Mouse (Mus musculus) megakaryocyte progenitor cell, adult 5-6 weeks (primary cell): ENCODE data around the gene Srpx. TPM values are rescaled to one million over a fixed set of nuclear protein-coding genes. Genes with fewer than 3 reads are reported as not detected.
A peak's percentile ranks its signal among the peaks of the same experiment; 100 is the strongest.

ENCODE experiments used
- ATAC-seq: replicated peaks from 2 replicates; pipeline ENCODE4 v1.8.0; 2016; ENCODE audit warnings: mild to moderate bottlenecking, moderate TSS enrichment, inconsistent platforms; ENCODE audit not compliant: poor library complexity
- total RNA-seq, 2 experiments: library from RNA; stranded (forward) in 1 of 2; stranded (reverse) in 1 of 2; fragments of 157-497, 149-512 nt in 1 of 2; fragments of 200-1000 nt in 1 of 2; gene quantifications; 2 replicates each; pipeline versions ENCODE4 v1.2.3 to v1.2.4; 2015 to 2017

Srpx gene
- total RNA-seq (2015) (not detected in 2 replicates), total RNA-seq (2017) (not detected in 2 replicates)

DNA sequence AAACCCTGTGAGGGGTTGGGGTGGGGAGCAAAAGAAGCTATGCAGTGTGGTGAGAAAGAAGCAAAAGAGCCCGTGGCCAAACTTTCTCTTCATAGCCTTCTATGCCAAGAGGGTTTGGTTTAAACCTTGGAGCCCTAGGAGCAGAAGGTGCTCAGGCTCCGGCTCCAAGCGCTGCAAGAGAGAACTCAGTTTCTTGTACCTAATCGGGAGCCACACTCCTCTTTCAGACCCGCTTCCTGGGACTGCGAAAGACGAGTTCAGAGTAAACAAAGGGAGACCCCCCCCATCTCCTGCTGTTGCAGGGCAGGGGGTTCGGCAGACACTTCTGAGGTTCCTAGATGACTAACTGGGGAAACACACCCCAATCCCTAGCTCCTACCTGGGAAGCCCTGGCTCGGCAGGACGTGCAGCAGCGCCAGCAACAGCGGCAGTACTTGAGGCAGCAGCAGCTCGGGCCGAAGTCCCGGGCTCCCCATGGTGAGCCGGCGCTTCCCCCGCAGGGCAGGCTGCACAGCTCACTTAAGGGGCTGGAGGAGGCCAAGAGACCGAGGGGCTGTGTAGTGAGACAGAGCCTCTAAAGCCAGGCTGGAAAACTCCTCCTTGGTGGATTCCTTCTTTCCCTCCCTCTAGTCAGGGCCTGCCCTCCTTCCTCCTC is at the start of gene Srpx:
Gene Srpx, minus strand, starts transcription at position 645 of the 655 bp plus-strand sequence.
- no peak for ATAC-seq

DNA sequence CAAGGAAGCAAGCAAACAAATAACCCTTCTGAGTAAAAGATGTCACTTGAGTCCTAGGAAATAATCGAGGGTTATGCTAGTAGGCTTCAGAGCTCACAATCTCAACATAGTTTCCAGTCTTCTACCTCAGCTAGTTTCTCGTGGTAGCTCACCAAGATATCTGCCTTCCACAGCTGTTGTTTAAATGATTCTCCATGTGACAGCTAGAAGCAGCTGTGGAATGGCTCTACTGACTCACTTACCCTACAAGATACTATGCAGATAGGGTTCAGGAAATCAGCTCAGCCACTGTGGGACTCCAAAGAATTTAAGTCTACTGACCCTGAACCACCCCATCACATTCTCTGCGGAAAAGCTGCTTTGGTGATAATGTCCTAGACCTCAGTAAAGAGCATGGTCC is 34.9 kb upstream of the Srpx start:
- ATAC-seq, result no peak

DNA sequence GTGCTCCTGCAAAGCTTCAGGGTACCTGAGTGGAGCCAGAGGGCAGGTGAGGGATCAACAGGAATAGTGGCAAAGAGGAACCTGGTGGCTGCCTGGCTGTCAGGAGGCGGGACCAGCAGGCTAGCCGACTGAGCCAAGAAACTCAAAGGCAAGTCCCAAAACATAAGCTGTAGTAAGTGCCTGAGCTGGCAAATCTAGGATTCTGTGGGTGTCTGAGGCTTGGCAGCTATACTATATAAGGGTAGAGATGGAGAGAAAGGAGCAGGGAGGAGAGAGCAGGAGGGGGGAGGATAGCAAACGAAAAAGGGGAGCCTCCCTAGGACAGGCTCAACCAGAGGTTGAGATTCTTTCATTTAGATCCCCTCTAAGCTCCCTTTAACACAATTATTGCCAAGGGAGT is 1.7 kb downstream of the Srpx start:
- no peak for ATAC-seq

DNA sequence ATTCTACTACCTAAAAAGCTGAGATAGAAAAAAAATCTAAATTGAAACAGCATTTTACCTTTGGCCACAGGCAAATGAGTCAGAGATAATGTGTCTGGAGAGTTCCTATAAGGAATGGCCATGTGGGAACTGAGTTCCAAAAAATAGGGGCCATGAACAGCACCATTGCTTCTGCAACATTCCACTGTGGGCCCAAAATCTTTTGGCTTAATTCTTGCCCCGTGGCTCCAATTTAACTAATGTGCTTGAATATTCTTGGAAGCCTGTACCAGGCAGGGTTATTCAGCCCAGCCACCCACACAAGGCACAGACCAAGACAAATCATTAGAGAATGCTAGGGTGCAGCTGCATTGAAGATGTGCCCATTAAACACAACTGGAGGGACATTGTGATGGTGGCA is 6.8 kb downstream of the Srpx start:
- ATAC-seq, result no peak

DNA sequence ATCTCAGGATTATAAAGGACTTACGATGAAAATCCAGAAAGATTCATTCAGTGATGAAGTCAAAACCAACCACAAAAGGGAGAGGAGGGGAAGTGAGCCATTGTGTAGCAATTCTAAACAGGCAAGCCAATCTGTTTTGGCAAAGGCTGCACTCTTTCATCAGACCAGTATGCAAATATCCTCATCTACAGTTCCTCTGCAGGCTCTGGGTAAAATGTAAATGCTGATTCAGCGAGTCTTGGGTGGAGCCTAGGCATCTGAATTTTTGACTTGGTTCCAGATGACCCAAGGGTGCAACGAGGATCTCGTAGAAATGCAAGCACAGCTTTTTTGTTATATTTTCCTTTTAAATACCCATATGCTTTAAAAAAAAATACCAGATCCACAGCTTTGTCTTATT is 9.0 kb downstream of the Srpx start:
- peak; percentile 75 for ATAC-seq

DNA sequence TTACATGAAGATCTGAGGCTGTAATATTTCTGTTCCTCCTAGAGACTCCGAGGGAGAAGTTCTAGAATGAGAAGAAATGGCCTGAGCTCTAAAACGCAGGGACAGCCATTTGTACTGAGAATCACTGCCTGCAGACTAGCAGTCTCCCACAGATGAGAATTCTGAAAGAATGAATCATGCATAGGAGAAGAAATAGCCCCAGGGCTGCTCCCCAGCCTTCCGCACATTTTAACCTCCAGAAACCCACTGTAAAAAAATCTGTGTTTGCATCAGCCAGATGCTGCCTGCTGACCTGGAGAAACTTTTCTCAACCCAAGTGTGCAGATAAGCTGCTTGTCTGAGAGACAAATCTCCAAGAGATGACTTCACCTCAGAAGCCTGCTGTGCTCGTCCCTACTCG is 12.0 kb downstream of the Srpx start:
- ATAC-seq, result no peak

DNA sequence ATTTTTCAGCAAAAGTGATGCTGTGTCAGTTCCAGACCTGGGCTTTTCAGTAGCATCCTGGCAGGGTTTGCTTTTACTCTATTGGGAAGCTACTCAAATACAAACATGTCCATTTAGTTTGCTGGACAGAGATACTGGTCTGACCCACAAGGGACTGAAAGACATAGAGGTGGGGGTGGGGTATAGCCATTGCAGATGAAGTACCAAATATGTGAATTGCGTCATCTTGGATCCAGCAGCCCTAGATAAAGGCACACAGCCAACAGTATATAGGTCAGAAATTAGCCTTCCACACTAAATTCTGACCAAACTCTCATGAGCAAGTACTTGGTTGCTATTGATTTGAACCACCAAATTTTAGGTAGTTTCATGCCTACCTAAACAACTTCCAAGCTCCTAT is 14.8 kb downstream of the Srpx start:
- ATAC-seq, result no peak

DNA sequence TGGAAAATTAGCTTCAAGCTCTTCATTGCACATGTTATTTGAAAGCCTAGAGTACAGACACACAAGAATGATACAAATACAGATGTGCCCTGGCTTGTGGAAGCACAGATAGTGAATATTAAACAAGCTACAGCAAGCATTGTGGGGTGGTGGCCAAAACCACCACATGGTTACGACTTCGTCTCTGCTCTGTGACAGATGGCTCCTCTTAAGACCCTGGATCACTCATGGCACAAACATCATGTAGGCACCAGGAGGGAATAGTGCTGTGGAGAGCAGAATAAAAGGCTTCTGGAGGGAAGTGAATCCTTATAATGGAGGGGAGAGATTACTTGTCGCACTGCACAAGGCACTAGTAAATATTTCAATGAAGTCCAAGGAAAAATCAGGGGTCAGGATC is 21.7 kb downstream of the Srpx start:
- ATAC-seq, result no peak

DNA sequence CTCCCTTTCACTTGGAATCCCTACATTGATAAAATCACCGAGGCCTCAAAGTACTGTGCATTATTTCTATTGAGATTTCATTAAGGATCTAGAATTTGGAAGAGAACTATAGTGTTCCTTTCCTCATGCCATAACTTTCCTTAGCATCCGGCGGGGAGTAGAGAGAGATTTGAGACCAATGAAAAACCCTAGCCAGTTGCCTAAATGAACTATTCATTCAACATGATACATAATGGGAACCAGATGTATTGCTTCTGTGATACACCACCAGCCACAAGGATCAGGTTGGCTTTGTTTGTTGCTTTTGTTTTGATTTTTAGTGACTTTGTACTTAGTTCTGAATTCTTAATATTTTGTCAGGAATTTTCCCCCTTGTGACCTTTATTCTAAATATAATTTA is 37.1 kb downstream of the Srpx start:
- ATAC-seq, result no peak

DNA sequence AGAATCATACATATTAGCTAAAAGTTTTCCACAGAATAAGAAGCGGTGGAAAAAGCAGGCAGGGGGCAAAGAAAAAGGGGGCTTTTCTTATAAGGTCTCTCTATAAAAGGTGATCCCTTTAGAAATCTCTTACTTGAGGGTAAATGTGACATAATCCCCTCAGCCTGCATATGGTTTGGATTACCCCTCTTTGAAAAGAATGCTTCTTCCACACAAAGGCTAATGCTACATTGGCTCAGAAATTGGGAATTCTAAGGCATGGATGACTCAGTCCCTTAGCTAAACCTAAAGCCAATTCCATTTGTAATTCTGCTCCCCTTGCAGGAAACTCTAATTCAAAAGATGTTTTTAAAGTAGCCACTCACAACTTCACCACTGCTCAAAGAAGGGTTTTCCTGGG is 37.5 kb downstream of the Srpx start:
- ATAC-seq, result no peak

DNA sequence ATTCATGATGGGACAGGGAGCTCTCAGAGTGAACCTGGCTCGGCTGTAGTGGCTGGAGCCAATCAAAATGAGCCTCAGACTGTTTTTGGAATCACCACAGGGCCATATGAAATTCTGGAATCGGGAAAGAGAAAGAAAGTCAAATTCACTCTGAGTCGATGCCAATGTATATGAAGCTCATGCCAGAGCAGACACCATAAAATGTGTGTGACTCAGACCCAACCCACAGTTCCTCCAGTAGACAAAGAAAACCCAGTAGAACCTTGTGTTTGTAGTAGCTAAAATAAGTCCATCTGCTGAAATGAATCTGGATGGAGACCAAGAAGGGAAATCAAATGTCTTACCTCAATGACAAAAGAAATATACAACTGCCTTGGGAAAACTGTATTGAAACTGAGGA is 43.5 kb downstream of the Srpx start:
- no peak for ATAC-seq

DNA sequence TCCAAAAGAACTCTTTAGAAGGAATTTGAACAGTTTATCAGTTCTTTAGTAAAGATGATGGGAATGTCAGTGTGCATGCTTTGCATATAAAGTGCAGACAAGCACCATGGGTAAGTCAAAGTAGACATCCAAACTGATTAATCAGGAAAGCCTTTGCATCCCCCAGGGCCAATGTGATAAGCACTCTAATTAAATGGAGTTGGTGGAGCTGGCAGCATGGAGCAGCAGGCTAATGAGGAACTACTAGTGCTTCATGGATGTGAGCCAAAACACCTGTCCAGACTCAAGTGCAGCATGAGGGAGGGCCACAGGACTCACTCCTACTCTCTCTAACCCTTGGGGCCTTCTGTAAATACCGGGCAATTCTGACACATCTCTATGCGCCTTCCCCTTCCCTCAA is 46.0 kb downstream of the Srpx start:
- ATAC-seq, result no peak

DNA sequence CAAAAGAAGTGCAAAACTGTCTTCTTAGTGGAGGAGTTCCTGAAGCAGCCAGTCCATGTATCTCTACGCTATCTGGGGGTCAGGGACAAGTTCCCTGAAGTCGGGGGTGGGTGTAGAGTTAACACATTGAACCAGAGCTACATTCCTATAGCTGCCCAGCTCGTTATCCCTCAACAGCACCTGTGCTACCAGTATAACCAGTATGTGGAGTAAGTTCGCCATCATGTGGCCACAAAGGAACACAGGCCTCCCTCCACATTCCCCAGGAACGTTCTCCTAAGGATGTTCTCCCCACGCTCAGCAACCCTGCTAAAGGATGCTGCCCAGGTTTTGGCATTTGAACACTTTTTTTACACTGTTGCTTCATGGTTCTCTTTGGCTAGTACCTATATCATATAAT is 46.8 kb downstream of the Srpx start:
- peak; percentile 83 for ATAC-seq

DNA sequence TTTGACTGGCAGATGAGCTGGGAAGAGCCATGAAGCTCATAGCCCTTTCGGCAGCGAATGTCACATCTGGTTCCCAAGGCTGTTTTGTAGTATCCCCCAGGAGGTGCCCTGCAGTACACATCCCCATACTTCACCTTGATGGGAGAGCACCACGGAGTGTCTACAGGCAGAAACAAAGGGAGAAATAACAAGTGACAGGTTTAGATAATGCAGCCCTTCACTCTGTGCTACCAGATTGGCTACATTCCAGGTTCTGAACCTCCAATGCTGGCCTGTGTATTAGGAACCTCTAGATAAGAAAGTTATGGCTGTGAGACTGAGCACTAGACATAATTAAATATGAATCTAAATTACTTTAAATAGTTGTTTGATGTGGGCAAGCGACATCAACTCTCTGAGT is 48.1 kb downstream of the Srpx start:
- peak; percentile 63 for ATAC-seq

DNA sequence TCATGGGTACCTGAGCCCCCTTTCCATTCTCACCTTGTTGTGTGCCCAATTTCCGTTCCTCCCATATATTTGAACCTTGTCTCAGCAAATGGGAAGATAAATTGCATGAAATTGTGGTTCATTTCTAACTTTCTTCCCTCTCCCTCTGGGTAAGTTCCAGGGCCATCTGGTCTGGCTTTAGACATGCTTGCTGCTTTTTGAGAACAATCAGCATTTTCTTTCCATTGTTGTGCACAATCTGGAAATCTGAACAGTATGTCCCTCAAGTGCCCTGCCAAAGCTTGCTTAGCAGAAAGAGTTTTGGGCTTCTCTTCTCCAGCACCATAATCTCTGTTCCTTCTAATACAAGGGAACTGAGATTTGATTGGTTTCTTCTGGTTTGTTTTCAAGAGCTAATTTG is 53.7 kb downstream of the Srpx start:
- no peak for ATAC-seq

DNA sequence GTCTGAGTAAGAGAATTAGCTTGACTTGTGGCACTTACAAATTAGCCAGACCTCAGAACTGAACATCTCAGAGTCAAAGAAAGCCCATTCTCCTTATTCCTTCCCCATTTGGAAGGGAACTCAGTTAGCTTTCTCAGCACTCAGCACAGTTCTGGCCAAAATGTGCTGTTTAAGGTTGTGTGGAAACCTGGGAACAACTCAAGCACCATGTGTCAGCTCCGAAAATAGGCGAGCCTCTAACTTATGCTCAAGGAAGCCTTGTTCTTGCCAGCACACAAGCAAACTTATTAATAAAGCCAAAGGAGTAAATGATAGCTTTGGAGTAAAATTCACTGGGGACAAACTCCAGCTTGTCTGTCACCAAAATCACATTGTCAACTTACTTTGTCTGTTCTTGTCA is 54.1 kb downstream of the Srpx start:
- no peak for ATAC-seq

DNA sequence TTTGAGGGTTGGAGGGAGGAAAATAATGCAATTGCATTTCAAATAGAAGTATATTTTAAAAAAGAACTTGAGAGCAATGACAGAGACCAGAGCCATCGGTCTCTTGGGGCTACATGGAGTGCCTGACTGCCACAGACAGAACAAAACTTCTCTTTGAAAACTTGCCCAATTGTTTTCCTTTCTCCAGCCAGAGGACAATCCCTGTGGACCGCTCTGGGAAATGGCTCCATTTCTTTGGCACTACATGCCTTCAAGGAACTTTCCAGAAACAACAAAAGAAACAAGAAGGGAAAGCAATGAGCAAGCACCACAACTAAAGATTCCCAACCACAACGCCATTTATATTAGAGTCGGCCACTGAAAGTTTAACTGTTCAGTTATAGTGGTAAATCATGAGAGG is 55.3 kb downstream of the Srpx start:
- ATAC-seq, result no peak

DNA sequence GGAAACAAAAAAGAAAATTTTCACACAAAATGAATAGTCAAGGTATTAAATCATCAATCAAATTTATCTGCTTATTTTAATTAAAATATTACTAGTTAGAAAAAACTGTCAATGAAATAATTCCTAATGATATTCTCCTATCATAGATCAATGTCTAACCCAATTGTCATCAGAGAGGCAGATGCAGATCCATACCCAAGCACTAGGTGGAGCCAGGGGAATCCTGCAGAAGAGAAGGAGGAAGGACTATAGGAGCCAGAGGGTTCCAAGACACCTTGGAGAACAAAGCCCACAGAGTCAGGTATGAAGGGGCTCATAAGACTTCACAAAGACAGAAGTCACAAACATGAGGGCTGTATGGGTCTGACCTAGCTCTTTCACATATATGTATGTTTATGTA is 82.8 kb downstream of the Srpx start:
- ATAC-seq, result peak; percentile 81

DNA sequence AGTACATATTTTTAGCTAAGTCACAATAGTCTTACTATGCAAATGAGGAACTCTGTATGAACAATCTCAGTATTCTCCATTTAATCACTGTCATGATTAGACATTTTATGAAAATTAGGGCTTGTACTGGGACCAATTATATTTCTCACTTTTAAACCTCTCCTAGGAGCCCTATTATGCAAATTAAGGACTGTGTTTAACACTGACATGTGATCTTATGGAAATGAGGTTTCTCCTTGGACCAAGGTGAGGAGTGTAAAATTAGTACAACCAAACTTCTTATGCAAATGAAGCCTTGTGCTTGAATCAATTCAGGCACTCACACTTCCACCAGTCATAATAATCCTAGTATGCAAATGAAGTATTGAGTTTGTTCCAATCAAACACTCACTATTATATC is 107.3 kb downstream of the Srpx start:
- ATAC-seq, result no peak

DNA sequence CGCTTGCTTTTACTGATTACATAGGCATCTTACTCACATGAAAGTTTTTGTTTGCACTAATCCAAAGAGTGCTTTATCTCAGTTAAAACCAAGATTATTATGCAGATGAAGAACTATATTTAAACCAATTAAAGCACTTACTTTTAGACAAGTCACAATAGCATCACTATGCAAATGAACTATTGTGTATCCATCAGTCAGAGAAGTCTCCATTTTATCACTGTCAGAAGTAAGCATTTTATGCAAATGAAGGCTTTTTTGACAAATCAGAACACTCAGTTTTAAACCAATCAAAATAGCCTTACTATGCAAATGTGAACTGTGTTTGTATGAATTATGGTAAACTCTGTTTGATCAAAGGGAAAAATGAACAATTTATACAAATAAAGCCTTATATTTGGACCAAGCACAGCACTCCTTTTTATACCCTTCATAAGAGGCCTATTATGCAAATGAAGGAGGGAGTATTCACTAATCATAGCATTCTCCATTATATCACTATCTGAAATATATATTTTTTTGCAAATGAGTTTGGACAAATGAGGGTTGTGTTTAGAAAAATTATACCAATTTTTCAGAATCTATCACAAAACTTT is 109.7 kb downstream of the Srpx start:
- ATAC-seq, result no peak

DNA sequence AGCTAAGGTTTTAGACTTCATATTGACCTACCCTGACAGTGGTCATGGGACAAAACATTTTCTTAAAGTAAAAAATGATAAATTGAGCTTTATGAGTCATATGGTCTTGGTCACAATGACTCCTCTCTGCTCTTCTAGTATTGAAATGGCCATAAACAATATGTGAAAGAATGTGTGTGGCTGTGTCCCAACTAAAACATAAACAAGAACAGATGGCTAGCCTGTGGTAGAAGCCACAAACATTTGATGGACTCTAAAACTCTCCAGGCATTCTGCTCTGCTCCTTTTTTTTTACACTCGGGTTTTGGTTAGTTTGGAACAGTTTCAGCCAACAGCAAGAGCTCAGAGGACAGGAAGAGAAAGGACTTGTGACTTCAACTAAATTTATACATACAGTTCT is 111.6 kb downstream of the Srpx start:
- no peak for ATAC-seq

DNA sequence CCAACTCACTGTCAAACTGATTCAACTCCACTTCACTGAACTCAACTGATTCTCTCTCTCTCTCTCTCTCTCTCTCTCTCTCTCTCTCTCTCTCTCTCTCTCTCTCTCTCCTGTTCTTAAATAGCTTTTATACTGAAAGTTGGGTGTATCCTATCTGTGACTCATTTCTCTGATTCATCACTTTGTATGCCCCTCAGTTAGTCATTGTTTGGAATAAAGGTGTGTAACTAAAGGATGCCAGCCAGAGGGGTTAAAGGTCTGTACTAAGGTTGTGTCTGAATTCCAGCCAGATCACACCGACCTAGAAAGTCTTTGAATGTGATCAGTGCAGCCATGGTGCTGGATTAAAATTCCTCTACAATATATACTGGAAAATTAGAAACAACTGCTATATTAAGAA is 116.8 kb downstream of the Srpx start:
- ATAC-seq, result no peak
